Mouse (Mus musculus): ENCODE data around the gene Tstd1. TPM values are rescaled to one million over a fixed set of nuclear protein-coding genes. Genes with fewer than 3 reads are reported as not detected.

The Tstd1 gene
- polyA plus RNA-seq, 1 experiment: 8.5 TPM

GRCm38 (mm10) chr1:171454926-171455325 is 36.3 kb downstream of the Tstd1 start:
- DNase-seq (ENCODE audit: low read depth): no peak

GRCm38 (mm10) chr1:171457568-171457967 is 38.9 kb downstream of the Tstd1 start:
- no peak for DNase-seq (ENCODE audit: low read depth)

GRCm38 (mm10) chr1:171459791-171460190 is 41.1 kb downstream of the Tstd1 start:
- DNase-seq (ENCODE audit: low read depth): no peak

- DNase-seq (ENCODE audit: low read depth): no peak
Observed at GRCm38 (mm10) chr1:171460551-171461503, 42.2 kb downstream of the Tstd1 start.

- no peak for DNase-seq (ENCODE audit: low read depth)
Observed at GRCm38 (mm10) chr1:171463133-171463532, 44.5 kb downstream of the Tstd1 start.

GRCm38 (mm10) chr1:171465749-171466412 is 47.2 kb downstream of the Tstd1 start:
- no peak for DNase-seq (ENCODE audit: low read depth)

- no peak for DNase-seq (ENCODE audit: low read depth)
Observed at GRCm38 (mm10) chr1:171466565-171466964, 47.9 kb downstream of the Tstd1 start.

GRCm38 (mm10) chr1:171469678-171470077 is 51.0 kb downstream of the Tstd1 start:
- no peak for DNase-seq (ENCODE audit: low read depth)

Other genes starting within 250 kb of the Tstd1 start
- 14.0 and 22.0 TPM in 2 replicates for gene Pcp4l1, start 222.6 kb upstream of the Tstd1 start, polyA plus RNA-seq (2012; rRNA removed)
- gene Nr1i3, start 204.9 kb upstream of the Tstd1 start, polyA plus RNA-seq (2012; rRNA removed): 0.05 and 0.09 TPM in 2 replicates
- 25.4 and 31.8 TPM in 2 replicates for gene Tomm40l, start 196.4 kb upstream of the Tstd1 start, polyA plus RNA-seq (2012; rRNA removed)
- gene Apoa2, start 193.8 kb upstream of the Tstd1 start, polyA plus RNA-seq (2012; rRNA removed): 1.5 and 18.5 TPM in 2 replicates
- gene Fcer1g, start 184.5 kb upstream of the Tstd1 start, polyA plus RNA-seq (2012; rRNA removed): 71.7 and 80.1 TPM in 2 replicates
- gene Adamts4, start 168.5 kb upstream of the Tstd1 start, polyA plus RNA-seq (2012; rRNA removed): 2.3 and 2.6 TPM in 2 replicates
- 145 and 146 TPM in 2 replicates for gene Ndufs2, start 167.5 kb upstream of the Tstd1 start, polyA plus RNA-seq (2012; rRNA removed)
- 69.9 and 71.7 TPM in 2 replicates for gene B4galt3, start 148.5 kb upstream of the Tstd1 start, polyA plus RNA-seq (2012; rRNA removed)
- 47.3 and 54.4 TPM in 2 replicates for gene Ppox, start 137.7 kb upstream of the Tstd1 start, polyA plus RNA-seq (2012; rRNA removed)
- 35.0 and 36.8 TPM in 2 replicates for gene Usp21, start 130.9 kb upstream of the Tstd1 start, polyA plus RNA-seq (2012; rRNA removed)
- 42.7 and 47.2 TPM in 2 replicates for gene Ufc1, start 123.8 kb upstream of the Tstd1 start, polyA plus RNA-seq (2012; rRNA removed)
- gene Dedd, start 89.7 kb upstream of the Tstd1 start, polyA plus RNA-seq (2012; rRNA removed): 44.4 and 50.1 TPM in 2 replicates
- 91.9 and 95.5 TPM in 2 replicates for gene Nit1, start 73.2 kb upstream of the Tstd1 start, polyA plus RNA-seq (2012; rRNA removed)
- gene Pfdn2, start 73.2 kb upstream of the Tstd1 start, polyA plus RNA-seq (2012; rRNA removed): 16.2 and 30.5 TPM in 2 replicates
- 5.0 and 9.8 TPM in 2 replicates for gene Klhdc9, start 58.1 kb upstream of the Tstd1 start, polyA plus RNA-seq (2012; rRNA removed)
- 19.8 and 31.8 TPM in 2 replicates for gene Nectin4, start 48.8 kb upstream of the Tstd1 start, polyA plus RNA-seq (2012; rRNA removed)
- 3.8 and 4.5 TPM in 2 replicates for gene Arhgap30, start 29.9 kb upstream of the Tstd1 start, polyA plus RNA-seq (2012; rRNA removed)
- gene Usf1, start 7.6 kb upstream of the Tstd1 start, polyA plus RNA-seq (2012; rRNA removed): 67.5 and 76.3 TPM in 2 replicates
- gene F11r, start 18.7 kb downstream of the Tstd1 start, polyA plus RNA-seq (2012; rRNA removed): 78.9 and 98.4 TPM in 2 replicates
- 4.2 and 5.7 TPM in 2 replicates for gene Alyref2, start 84.6 kb downstream of the Tstd1 start, polyA plus RNA-seq (2012; rRNA removed)
- 0.10 and 0.19 TPM in 2 replicates for gene Itln1, start 116.4 kb downstream of the Tstd1 start, polyA plus RNA-seq (2012; rRNA removed)
- 0.61 and 0.84 TPM in 2 replicates for gene Cd244a, start 140.3 kb downstream of the Tstd1 start, polyA plus RNA-seq (2012; rRNA removed)
- gene Ly9, start 188.5 kb downstream of the Tstd1 start, polyA plus RNA-seq (2012; rRNA removed): 0.69 and 0.88 TPM in 2 replicates
- 1.2 and 1.6 TPM in 2 replicates for gene Slamf7, start 234.2 kb downstream of the Tstd1 start, polyA plus RNA-seq (2012; rRNA removed)

Measured in gonadal fat pad, adult 2 months (tissue).